Mouse (Mus musculus): ENCODE measurements around the gene Myrf. TPM values are rescaled to one million over a fixed set of nuclear protein-coding genes. Genes with fewer than 3 reads are reported as not detected.

The Myrf gene
- polyA plus RNA-seq, 1 experiment: 2.3 TPM

- 76% methylated on average over 20 of the region's 20 CpGs for WGBS
- Histone ChIP-seq H3K27ac (ENCODE audit: insufficient read depth, low read length) (no peak overlapping the region), H3K4me1 (ENCODE audit: control insufficient read depth, insufficient read depth, insufficient read length) (no peaks in the 10 kb centered on the region), H3K4me3 (ENCODE audit: extremely low read depth, insufficient read depth, insufficient read length) (no peak overlapping the region), H3K36me3 (ENCODE audit: control insufficient read depth, insufficient read depth, low read length) (no peaks in the 10 kb centered on the region), H3K27me3 (ENCODE audit: control insufficient read depth, insufficient read depth, low read length) (no peaks in the 10 kb centered on the region)
- DNase-seq (ENCODE audit: low read depth in 1 of 2, low spot score in 2 of 2): no peak
- TF ChIP-seq POLR2A (IDR thresholded peaks at IDR 0.05; ENCODE audit: low read depth, low read length) (no peak), CTCF (IDR thresholded peaks at IDR 0.05; ENCODE audit: extremely low read depth, insufficient read depth, insufficient read length, insufficient replicate concordance) (no peak)
These were observed 7.6 kb upstream of the Myrf start for GRCm38 (mm10) chr19:10248128-10248527.

GRCm38 (mm10) chr19:10247165-10247564, 6.6 kb upstream of the Myrf start:
- no peak for TF ChIP-seq POLR2A (IDR thresholded peaks at IDR 0.05; ENCODE audit: low read depth, low read length)
- no peak for TF ChIP-seq CTCF (IDR thresholded peaks at IDR 0.05; ENCODE audit: extremely low read depth, insufficient read depth, insufficient read length, insufficient replicate concordance)
- DNase-seq (ENCODE audit: low read depth in 1 of 2, low spot score in 2 of 2): no peak
- Histone ChIP-seq H3K27ac (ENCODE audit: insufficient read depth, low read length) (no peak overlapping the region), H3K4me3 (ENCODE audit: extremely low read depth, insufficient read depth, insufficient read length) (no peak overlapping the region), H3K36me3 (ENCODE audit: control insufficient read depth, insufficient read depth, low read length) (no peaks in the 10 kb centered on the region), H3K4me1 (ENCODE audit: control insufficient read depth, insufficient read depth, insufficient read length) (no peaks in the 10 kb centered on the region), H3K27me3 (ENCODE audit: control insufficient read depth, insufficient read depth, low read length) (no peaks in the 10 kb centered on the region)
- 22% methylated on average over 6 of the region's 6 CpGs for WGBS

GRCm38 (mm10) chr19:10244183-10244582, 3.6 kb upstream of the Myrf start:
- Histone ChIP-seq H3K27me3 (ENCODE audit: control insufficient read depth, insufficient read depth, low read length) (peaks cover 6% of the 10 kb centered on the region), H3K36me3 (ENCODE audit: control insufficient read depth, insufficient read depth, low read length) (no peaks in the 10 kb centered on the region), H3K27ac (ENCODE audit: insufficient read depth, low read length) (no peak overlapping the region), H3K4me1 (ENCODE audit: control insufficient read depth, insufficient read depth, insufficient read length) (peaks cover 5% of the 10 kb centered on the region; the same call in 1 of the 2 replicates), H3K4me3 (ENCODE audit: extremely low read depth, insufficient read depth, insufficient read length) (no peak overlapping the region)
- 25% methylated on average over 3 of the region's 3 CpGs for WGBS
- peak in 1 of 2 experiments; percentile 15 for DNase-seq (ENCODE audit: low read depth in 1 of 2, low spot score in 2 of 2)
- TF ChIP-seq CTCF (IDR thresholded peaks at IDR 0.05; ENCODE audit: extremely low read depth, insufficient read depth, insufficient read length, insufficient replicate concordance): peak; percentile 25; the same call in 1 of the 2 replicates
- no peak for TF ChIP-seq POLR2A (IDR thresholded peaks at IDR 0.05; ENCODE audit: low read depth, low read length)

- H3K27me3 ChIP-seq (ENCODE audit: control insufficient read depth, insufficient read depth, low read length): peaks cover 6% of the 10 kb centered on the region
- H3K4me1 ChIP-seq (ENCODE audit: control insufficient read depth, insufficient read depth, insufficient read length): peaks cover 5% of the 10 kb centered on the region; the same call in 1 of the 2 replicates
- no peak for TF ChIP-seq CTCF (IDR thresholded peaks at IDR 0.05; ENCODE audit: extremely low read depth, insufficient read depth, insufficient read length, insufficient replicate concordance)
- TF ChIP-seq POLR2A (IDR thresholded peaks at IDR 0.05; ENCODE audit: low read depth, low read length): no peak
- 56% methylated on average over 8 of the region's 8 CpGs for WGBS
- H3K36me3 ChIP-seq (ENCODE audit: control insufficient read depth, insufficient read depth, low read length): no peaks in the 10 kb centered on the region
- no peak for DNase-seq (ENCODE audit: low read depth in 1 of 2, low spot score in 2 of 2)
- no peak overlapping the region for H3K4me3 ChIP-seq (ENCODE audit: extremely low read depth, insufficient read depth, insufficient read length)
- H3K27ac ChIP-seq (ENCODE audit: insufficient read depth, low read length): no peak overlapping the region
These were observed 2.4 kb upstream of the Myrf start for GRCm38 (mm10) chr19:10242916-10243315.

- TF ChIP-seq POLR2A (IDR thresholded peaks at IDR 0.05; ENCODE audit: low read depth, low read length): no peak
- no peak for TF ChIP-seq CTCF (IDR thresholded peaks at IDR 0.05; ENCODE audit: extremely low read depth, insufficient read depth, insufficient read length, insufficient replicate concordance)
These were observed 434 bp downstream of the Myrf start for GRCm38 (mm10) chr19:10239975-10240653.

GRCm38 (mm10) chr19:10239419-10239818, 1.1 kb downstream of the Myrf start:
- no peak for DNase-seq (ENCODE audit: low read depth in 1 of 2, low spot score in 2 of 2)
- TF ChIP-seq CTCF (IDR thresholded peaks at IDR 0.05; ENCODE audit: extremely low read depth, insufficient read depth, insufficient read length, insufficient replicate concordance): no peak
- TF ChIP-seq POLR2A (IDR thresholded peaks at IDR 0.05; ENCODE audit: low read depth, low read length): no peak
- no peak overlapping the region for H3K4me3 ChIP-seq (ENCODE audit: extremely low read depth, insufficient read depth, insufficient read length)
- H3K36me3 ChIP-seq (ENCODE audit: control insufficient read depth, insufficient read depth, low read length): no peaks in the 10 kb centered on the region
- no peak overlapping the region for H3K27ac ChIP-seq (ENCODE audit: insufficient read depth, low read length)
- H3K4me1 ChIP-seq (ENCODE audit: control insufficient read depth, insufficient read depth, insufficient read length): peaks cover 5% of the 10 kb centered on the region; the same call in 1 of the 2 replicates
- peaks cover 6% of the 10 kb centered on the region for H3K27me3 ChIP-seq (ENCODE audit: control insufficient read depth, insufficient read depth, low read length)
- WGBS: 73% methylated on average over 2 of the region's 2 CpGs

More at GRCm38 (mm10) chr19:10239975-10240653, 434 bp downstream of the Myrf start:
- DNase-seq (ENCODE audit: low read depth in 1 of 2, low spot score in 2 of 2): no peak
- Histone ChIP-seq H3K4me1 (ENCODE audit: control insufficient read depth, insufficient read depth, insufficient read length) (peaks cover 5% of the 10 kb centered on the region; the same call in 1 of the 2 replicates), H3K4me3 (ENCODE audit: extremely low read depth, insufficient read depth, insufficient read length) (peak overlapping the region; percentile 38; the same call in 1 of the 2 replicates), H3K27ac (ENCODE audit: insufficient read depth, low read length) (no peak overlapping the region), H3K27me3 (ENCODE audit: control insufficient read depth, insufficient read depth, low read length) (peaks cover 6% of the 10 kb centered on the region), H3K36me3 (ENCODE audit: control insufficient read depth, insufficient read depth, low read length) (no peaks in the 10 kb centered on the region)
- 3% methylated on average over 26 of the region's 26 CpGs for WGBS

- 65% methylated on average over 3 of the region's 3 CpGs for WGBS
- no peak for DNase-seq (ENCODE audit: low read depth in 1 of 2, low spot score in 2 of 2)
- Histone ChIP-seq H3K4me1 (ENCODE audit: control insufficient read depth, insufficient read depth, insufficient read length) (peaks cover 5% of the 10 kb centered on the region; the same call in 1 of the 2 replicates), H3K36me3 (ENCODE audit: control insufficient read depth, insufficient read depth, low read length) (no peaks in the 10 kb centered on the region), H3K27ac (ENCODE audit: insufficient read depth, low read length) (no peak overlapping the region), H3K27me3 (ENCODE audit: control insufficient read depth, insufficient read depth, low read length) (peaks cover 6% of the 10 kb centered on the region), H3K4me3 (ENCODE audit: extremely low read depth, insufficient read depth, insufficient read length) (no peak overlapping the region)
- TF ChIP-seq POLR2A (IDR thresholded peaks at IDR 0.05; ENCODE audit: low read depth, low read length): no peak
- no peak for TF ChIP-seq CTCF (IDR thresholded peaks at IDR 0.05; ENCODE audit: extremely low read depth, insufficient read depth, insufficient read length, insufficient replicate concordance)
These were observed 2.1 kb downstream of the Myrf start for GRCm38 (mm10) chr19:10238477-10238876.
